Mouse (Mus musculus): ENCODE measurements around the gene Ube4b.

Ube4b gene

GRCm38 (mm10) chr4:149304466-149304865 is 122.1 kb downstream of the Ube4b start:
- Histone ChIP-seq H3K27me3 (ENCODE audit: control insufficient read depth, insufficient read depth, low read length, poor library complexity, severe bottlenecking) (no peaks in the 10 kb centered on the region), H3K36me3 (ENCODE audit: control insufficient read depth, insufficient read depth, low read length, poor library complexity, severe bottlenecking) (no peaks in the 10 kb centered on the region)
- no peak for DNase-seq (ENCODE audit: low read depth, low spot score)

GRCm38 (mm10) chr4:149303502-149303901 is 123.0 kb downstream of the Ube4b start:
- no peaks in the 10 kb centered on the region for H3K36me3 ChIP-seq (ENCODE audit: control insufficient read depth, insufficient read depth, low read length, poor library complexity, severe bottlenecking)
- H3K27me3 ChIP-seq (ENCODE audit: control insufficient read depth, insufficient read depth, low read length, poor library complexity, severe bottlenecking) = no peaks in the 10 kb centered on the region
- no peak for DNase-seq (ENCODE audit: low read depth, low spot score)

GRCm38 (mm10) chr4:149302751-149303150 is 123.8 kb downstream of the Ube4b start:
- no peak for DNase-seq (ENCODE audit: low read depth, low spot score)
- Histone ChIP-seq H3K27me3 (ENCODE audit: control insufficient read depth, insufficient read depth, low read length, poor library complexity, severe bottlenecking) (no peaks in the 10 kb centered on the region), H3K36me3 (ENCODE audit: control insufficient read depth, insufficient read depth, low read length, poor library complexity, severe bottlenecking) (no peaks in the 10 kb centered on the region)

GRCm38 (mm10) chr4:149302136-149302535 is 124.4 kb downstream of the Ube4b start:
- H3K27me3 ChIP-seq (ENCODE audit: control insufficient read depth, insufficient read depth, low read length, poor library complexity, severe bottlenecking) = no peaks in the 10 kb centered on the region
- H3K36me3 ChIP-seq (ENCODE audit: control insufficient read depth, insufficient read depth, low read length, poor library complexity, severe bottlenecking) = no peaks in the 10 kb centered on the region
- no peak for DNase-seq (ENCODE audit: low read depth, low spot score)

- no peak for DNase-seq (ENCODE audit: low read depth, low spot score)
- no peaks in the 10 kb centered on the region for H3K27me3 ChIP-seq (ENCODE audit: control insufficient read depth, insufficient read depth, low read length, poor library complexity, severe bottlenecking)
Observed at GRCm38 (mm10) chr4:149296501-149296900, 130.0 kb downstream of the Ube4b start.

GRCm38 (mm10) chr4:149292984-149293383 is 133.6 kb downstream of the Ube4b start:
- Histone ChIP-seq H3K36me3 (ENCODE audit: control insufficient read depth, insufficient read depth, low read length, poor library complexity, severe bottlenecking) (no peaks in the 10 kb centered on the region), H3K27me3 (ENCODE audit: control insufficient read depth, insufficient read depth, low read length, poor library complexity, severe bottlenecking) (no peaks in the 10 kb centered on the region)
- no peak for DNase-seq (ENCODE audit: low read depth, low spot score)

More at GRCm38 (mm10) chr4:149296501-149296900, 130.0 kb downstream of the Ube4b start:
- H3K36me3 ChIP-seq (ENCODE audit: control insufficient read depth, insufficient read depth, low read length, poor library complexity, severe bottlenecking) = no peaks in the 10 kb centered on the region

GRCm38 (mm10) chr4:149291061-149291460 is 135.5 kb downstream of the Ube4b start:
- H3K27me3 ChIP-seq (ENCODE audit: control insufficient read depth, insufficient read depth, low read length, poor library complexity, severe bottlenecking) = no peaks in the 10 kb centered on the region

GRCm38 (mm10) chr4:149290157-149290750 is 136.3 kb downstream of the Ube4b start:
- no peak for DNase-seq (ENCODE audit: low read depth, low spot score)
- Histone ChIP-seq H3K36me3 (ENCODE audit: control insufficient read depth, insufficient read depth, low read length, poor library complexity, severe bottlenecking) (no peaks in the 10 kb centered on the region), H3K27me3 (ENCODE audit: control insufficient read depth, insufficient read depth, low read length, poor library complexity, severe bottlenecking) (no peaks in the 10 kb centered on the region)

More at GRCm38 (mm10) chr4:149291061-149291460, 135.5 kb downstream of the Ube4b start:
- DNase-seq (ENCODE audit: low read depth, low spot score) = no peak
- H3K36me3 ChIP-seq (ENCODE audit: control insufficient read depth, insufficient read depth, low read length, poor library complexity, severe bottlenecking) = no peaks in the 10 kb centered on the region

- no peaks in the 10 kb centered on the region for H3K36me3 ChIP-seq (ENCODE audit: control insufficient read depth, insufficient read depth, low read length, poor library complexity, severe bottlenecking)
- DNase-seq (ENCODE audit: low read depth, low spot score) = no peak
- no peaks in the 10 kb centered on the region for H3K27me3 ChIP-seq (ENCODE audit: control insufficient read depth, insufficient read depth, low read length, poor library complexity, severe bottlenecking)
Observed at GRCm38 (mm10) chr4:149286287-149287137, 140.0 kb downstream of the Ube4b start.

- H3K36me3 ChIP-seq (ENCODE audit: control insufficient read depth, insufficient read depth, low read length, poor library complexity, severe bottlenecking) = no peaks in the 10 kb centered on the region
- no peak for DNase-seq (ENCODE audit: low read depth, low spot score)
- no peaks in the 10 kb centered on the region for H3K27me3 ChIP-seq (ENCODE audit: control insufficient read depth, insufficient read depth, low read length, poor library complexity, severe bottlenecking)
Observed at GRCm38 (mm10) chr4:149285691-149286090, 140.9 kb downstream of the Ube4b start.

- Histone ChIP-seq H3K36me3 (ENCODE audit: control insufficient read depth, insufficient read depth, low read length, poor library complexity, severe bottlenecking) (no peaks in the 10 kb centered on the region), H3K27me3 (ENCODE audit: control insufficient read depth, insufficient read depth, low read length, poor library complexity, severe bottlenecking) (no peaks in the 10 kb centered on the region)
- DNase-seq (ENCODE audit: low read depth, low spot score) = no peak
Observed at GRCm38 (mm10) chr4:149283018-149283417, 143.5 kb downstream of the Ube4b start.

GRCm38 (mm10) chr4:149282025-149282738 is 144.4 kb downstream of the Ube4b start:
- Histone ChIP-seq H3K27me3 (ENCODE audit: control insufficient read depth, insufficient read depth, low read length, poor library complexity, severe bottlenecking) (no peaks in the 10 kb centered on the region), H3K36me3 (ENCODE audit: control insufficient read depth, insufficient read depth, low read length, poor library complexity, severe bottlenecking) (no peaks in the 10 kb centered on the region)
- DNase-seq (ENCODE audit: low read depth, low spot score) = no peak
